Mouse (Mus musculus) ES-E14 (cell line): Measurements from ENCODE around the gene Hmgb1.

Experiments
- HCFC1 ChIP-seq: IDR thresholded peaks from 2 replicates; pipeline ENCODE4 v1.6.1; 2012; ENCODE audit warnings: low read length, inconsistent platforms, borderline replicate concordance; ENCODE audit not compliant: insufficient read depth
- MAFK ChIP-seq: IDR thresholded peaks from 2 replicates; pipeline ENCODE4 v1.6.1; 2014; ENCODE audit warnings: mild to moderate bottlenecking, low read depth, low read length, inconsistent platforms; ENCODE audit not compliant: insufficient read depth
- ZNF384 ChIP-seq: IDR thresholded peaks from 2 replicates; pipeline ENCODE4 v1.6.1; 2012; ENCODE audit warnings: low read depth, low read length, inconsistent platforms

DNA sequence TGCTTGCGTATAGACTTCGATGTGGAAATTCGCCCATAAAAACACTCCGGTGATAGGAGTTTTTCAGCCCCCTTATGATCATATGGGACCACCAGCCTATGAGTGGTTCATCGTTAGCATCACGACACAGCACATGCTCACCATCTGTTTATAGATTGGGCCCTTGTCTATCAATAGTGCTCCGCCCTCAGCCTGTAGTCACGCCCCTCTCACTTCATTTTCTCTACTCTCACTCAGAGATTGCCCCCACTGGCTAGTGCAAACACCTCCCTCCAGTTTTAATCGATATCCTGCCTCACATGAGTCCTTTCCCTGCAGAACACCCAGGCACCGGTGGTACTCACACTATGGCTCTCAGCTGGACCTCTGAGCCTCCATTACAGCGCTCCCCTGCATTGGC is 88.0 kb downstream of the Hmgb1 start:
- no peak for TF ChIP-seq HCFC1
- no peak for TF ChIP-seq MAFK
- TF ChIP-seq ZNF384: no peak
